Mouse (Mus musculus): Measurements from ENCODE around the gene D430041D05Rik.

- TF ChIP-seq CTCF (conservative IDR thresholded peaks at IDR 0.05; ENCODE audit: low read length) (no peak), NANOG (IDR thresholded peaks at IDR 0.05; ENCODE audit: borderline replicate concordance, low read length) (no peak)
Observed at GRCm38 (mm10) chr2:104332707-104333106, 78.1 kb downstream of the D430041D05Rik start.
